Mouse (Mus musculus): Measurements from ENCODE around the gene Hist2h2be. TPM values are rescaled to one million over a fixed set of nuclear protein-coding genes. Genes with fewer than 3 reads are reported as not detected.

The Hist2h2be gene
- polyA plus RNA-seq, 1 experiment = 8.0 TPM

DNA sequence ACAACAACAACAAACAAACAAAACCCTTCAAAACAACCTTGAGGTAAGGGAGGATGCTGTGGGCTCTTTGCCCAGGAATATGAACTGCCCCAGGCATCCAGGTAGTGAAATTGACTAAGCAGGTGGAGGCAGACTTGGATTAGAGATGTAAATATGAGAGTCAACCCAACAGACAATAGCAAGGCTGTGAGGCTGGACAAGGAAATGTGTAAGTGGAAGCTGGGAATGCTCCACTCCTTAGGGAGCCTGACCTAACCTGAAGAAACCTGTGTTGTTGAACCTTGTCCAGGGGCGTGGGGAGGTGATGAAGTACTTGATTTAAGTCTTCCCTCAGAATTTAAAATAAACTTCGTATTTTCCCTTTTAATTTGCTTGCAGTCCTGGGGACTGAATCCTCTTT lies 42.0 kb upstream of the Hist2h2be start:
- Histone ChIP-seq H3K27me3 (ENCODE audit: control insufficient read depth, insufficient read depth, low read length) (no peaks in the 10 kb centered on the region), H3K4me3 (replicated peaks; ENCODE audit: insufficient read depth, low read depth, low read length) (no peak overlapping the region), H3K4me1 (ENCODE audit: control insufficient read depth, insufficient read depth, low read length) (peaks cover 19% of the 10 kb centered on the region), H3K27ac (ENCODE audit: insufficient read depth, low read length) (no peak overlapping the region)
- no peak for TF ChIP-seq POLR2A (IDR thresholded peaks at IDR 0.05; ENCODE audit: borderline replicate concordance, insufficient read depth, low read length)
- TF ChIP-seq CTCF (IDR thresholded peaks at IDR 0.05; ENCODE audit: borderline replicate concordance, insufficient read depth, low read depth, low read length) = no peak
- no peak for DNase-seq
- 78% methylated on average over 2 of the region's 2 CpGs for WGBS

DNA sequence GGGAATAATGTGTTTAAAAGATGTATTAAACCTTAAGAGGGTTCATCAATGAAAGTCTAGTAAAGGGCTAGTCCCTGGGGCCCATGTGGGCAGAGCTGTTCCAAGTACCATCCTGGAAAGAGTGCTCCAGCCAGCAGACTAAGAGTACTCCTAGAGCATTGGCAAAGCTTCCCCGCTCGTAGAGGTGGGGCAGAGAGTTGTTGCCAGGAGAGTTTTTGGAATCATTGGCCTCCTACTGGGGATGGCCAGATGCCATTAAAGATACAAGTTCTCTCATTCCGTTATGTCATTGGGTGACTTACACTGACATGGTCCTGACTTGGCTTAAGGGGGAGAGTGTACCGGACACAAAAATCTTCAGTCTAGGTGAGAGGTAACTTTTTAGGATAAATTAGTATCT lies 41.4 kb upstream of the Hist2h2be start:
- no peaks in the 10 kb centered on the region for H3K27me3 ChIP-seq (ENCODE audit: control insufficient read depth, insufficient read depth, low read length)
- peak; percentile 56 to 73 for DNase-seq
- H3K4me1 ChIP-seq (ENCODE audit: control insufficient read depth, insufficient read depth, low read length) = peaks cover 21% of the 10 kb centered on the region
- TF ChIP-seq POLR2A (IDR thresholded peaks at IDR 0.05; ENCODE audit: borderline replicate concordance, insufficient read depth, low read length) (no peak), CTCF (IDR thresholded peaks at IDR 0.05; ENCODE audit: borderline replicate concordance, insufficient read depth, low read depth, low read length) (no peak)
- H3K27ac ChIP-seq (ENCODE audit: insufficient read depth, low read length) = no peak overlapping the region
- H3K4me3 ChIP-seq (replicated peaks; ENCODE audit: insufficient read depth, low read depth, low read length) = no peak overlapping the region
- 14% methylated on average over 4 of the region's 4 CpGs for WGBS

DNA sequence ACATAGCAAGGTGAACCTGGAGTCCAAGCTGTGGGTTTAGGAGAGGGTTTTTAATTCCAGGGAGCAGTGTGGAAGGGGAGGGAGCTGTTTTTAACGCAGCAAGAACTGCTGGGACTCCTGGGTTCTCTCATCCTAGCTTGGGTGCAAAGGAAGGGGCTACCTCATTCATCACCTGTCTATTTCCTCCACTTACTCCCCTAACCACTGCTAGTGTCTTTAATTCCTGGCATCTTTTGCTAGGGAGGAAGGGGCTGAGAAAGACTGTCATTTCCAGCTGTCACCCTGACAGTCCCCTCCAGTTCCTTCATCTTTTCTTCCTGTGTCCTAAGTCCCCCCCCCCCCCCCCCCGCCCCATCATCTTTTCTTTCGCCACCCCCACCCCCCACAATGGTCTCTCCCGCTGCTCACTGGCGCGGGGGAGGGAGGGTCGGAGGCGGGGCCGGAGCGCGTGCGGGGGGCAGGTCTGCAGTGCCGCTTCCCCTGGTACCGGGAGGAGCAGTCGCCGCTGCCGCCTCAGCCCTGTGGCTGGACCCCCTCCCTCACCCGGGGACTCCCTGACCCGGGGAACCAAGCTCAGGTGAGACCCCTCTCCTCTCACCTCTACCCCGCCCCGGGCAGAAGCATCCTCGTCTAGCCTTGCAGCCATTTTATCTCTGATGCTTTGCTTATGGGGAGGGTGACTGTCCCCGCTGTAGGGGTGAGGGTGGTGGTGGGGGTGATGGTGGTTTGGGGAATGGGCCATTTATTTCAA lies 40.0 kb upstream of the Hist2h2be start, which contains the start of gene Sv2a:
Gene Sv2a, plus strand, starts transcription at position 425 of the 751 bp plus-strand sequence.
- DNase-seq = peak; percentile 85 to 87
- under 1% methylated on average over 19 of the region's 23 CpGs for WGBS
- no peak for TF ChIP-seq CTCF (IDR thresholded peaks at IDR 0.05; ENCODE audit: borderline replicate concordance, insufficient read depth, low read depth, low read length)
- TF ChIP-seq POLR2A (IDR thresholded peaks at IDR 0.05; ENCODE audit: borderline replicate concordance, insufficient read depth, low read length) = peak; percentile 80
- Histone ChIP-seq H3K27ac (ENCODE audit: insufficient read depth, low read length) (peak within 1 kb of the TSS; percentile 86), H3K27me3 (ENCODE audit: control insufficient read depth, insufficient read depth, low read length) (no peaks in the 10 kb centered on the region), H3K4me3 (replicated peaks; ENCODE audit: insufficient read depth, low read depth, low read length) (peak within 1 kb of the TSS; percentile 65), H3K4me1 (ENCODE audit: control insufficient read depth, insufficient read depth, low read length) (peaks cover 33% of the 10 kb centered on the region)

DNA sequence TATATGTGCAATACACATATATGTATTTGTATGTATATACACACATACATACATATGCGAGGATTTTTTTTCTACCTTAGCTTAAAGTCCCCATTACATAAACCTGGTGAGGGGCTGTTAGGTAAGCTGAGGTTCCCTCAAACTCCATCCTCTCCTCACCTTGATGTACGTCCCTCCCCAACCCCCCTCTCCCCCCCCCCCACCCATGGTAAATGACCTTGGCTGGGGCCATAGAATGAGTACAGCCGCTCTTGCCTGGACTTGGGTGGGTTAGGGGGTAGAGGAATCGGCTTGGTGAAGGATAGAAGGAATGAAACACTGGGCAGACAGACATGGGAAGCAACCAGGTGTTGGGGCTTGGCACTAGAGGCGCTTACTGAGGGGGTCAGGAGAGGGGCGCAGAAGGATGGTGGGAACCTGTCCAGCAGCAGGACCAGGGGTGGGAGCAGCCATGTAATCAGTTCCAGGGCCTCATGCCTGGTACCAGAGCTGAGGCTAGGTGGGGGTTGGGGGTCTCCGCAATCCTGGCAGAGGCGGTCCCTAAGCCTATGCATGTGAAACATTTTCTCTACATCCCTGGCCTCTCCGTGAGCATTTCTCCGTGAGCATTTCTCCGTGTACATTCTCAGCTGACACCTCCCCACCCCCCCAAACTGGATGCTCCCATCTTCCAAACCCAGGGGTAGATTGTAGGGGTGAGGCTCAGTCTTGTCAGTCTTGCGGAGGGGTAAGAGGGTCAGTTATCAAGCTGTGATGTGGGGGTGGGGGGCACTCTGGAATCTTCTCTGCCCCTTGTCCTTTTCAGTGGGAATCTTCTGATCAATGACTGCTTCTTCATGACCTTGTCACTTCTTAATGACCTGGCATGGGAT lies 39.2 kb upstream of the Hist2h2be start:
- WGBS = 7% methylated on average over 12 of the region's 12 CpGs

DNA sequence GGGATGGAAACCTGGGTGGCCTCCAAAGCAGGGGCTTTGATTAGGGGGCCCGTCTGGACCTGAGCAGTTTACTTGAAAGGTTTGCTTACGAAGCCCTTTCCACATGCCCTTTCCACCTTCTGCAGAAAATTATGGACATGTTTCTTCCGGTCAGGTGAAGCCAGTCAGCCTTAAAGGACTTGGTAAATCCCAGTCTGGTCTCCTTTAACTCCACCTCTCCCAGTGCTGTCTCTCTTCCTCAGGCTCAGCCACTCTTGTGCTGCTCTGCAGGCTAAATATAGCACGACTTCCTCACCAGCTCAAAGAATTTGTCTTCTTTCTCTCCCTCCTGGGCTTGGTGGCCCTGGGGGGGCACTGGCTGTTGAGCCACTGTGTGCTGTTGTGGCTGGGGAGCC lies 38.5 kb upstream of the Hist2h2be start:
- peak; percentile 55 to 58 for DNase-seq
- Histone ChIP-seq H3K27me3 (ENCODE audit: control insufficient read depth, insufficient read depth, low read length) (no peaks in the 10 kb centered on the region), H3K4me3 (replicated peaks; ENCODE audit: insufficient read depth, low read depth, low read length) (peak overlapping the region; percentile 65), H3K27ac (ENCODE audit: insufficient read depth, low read length) (peak overlapping the region; percentile 86), H3K4me1 (ENCODE audit: control insufficient read depth, insufficient read depth, low read length) (peaks cover 37% of the 10 kb centered on the region)
- TF ChIP-seq CTCF (IDR thresholded peaks at IDR 0.05; ENCODE audit: borderline replicate concordance, insufficient read depth, low read depth, low read length) = no peak
- TF ChIP-seq POLR2A (IDR thresholded peaks at IDR 0.05; ENCODE audit: borderline replicate concordance, insufficient read depth, low read length) = no peak
- 5% methylated on average over 4 of the region's 4 CpGs for WGBS

More for the DNA sequence above, 39.2 kb upstream of the Hist2h2be start:
- peak; percentile 60 to 63 for DNase-seq
- Histone ChIP-seq H3K27me3 (ENCODE audit: control insufficient read depth, insufficient read depth, low read length) (no peaks in the 10 kb centered on the region), H3K27ac (ENCODE audit: insufficient read depth, low read length) (peak overlapping the region; percentile 86), H3K4me1 (ENCODE audit: control insufficient read depth, insufficient read depth, low read length) (peaks cover 37% of the 10 kb centered on the region), H3K4me3 (replicated peaks; ENCODE audit: insufficient read depth, low read depth, low read length) (peak overlapping the region; percentile 65)
- TF ChIP-seq CTCF (IDR thresholded peaks at IDR 0.05; ENCODE audit: borderline replicate concordance, insufficient read depth, low read depth, low read length) (no peak), POLR2A (IDR thresholded peaks at IDR 0.05; ENCODE audit: borderline replicate concordance, insufficient read depth, low read length) (peak; percentile 17; the same call in 1 of the 2 replicates)

DNA sequence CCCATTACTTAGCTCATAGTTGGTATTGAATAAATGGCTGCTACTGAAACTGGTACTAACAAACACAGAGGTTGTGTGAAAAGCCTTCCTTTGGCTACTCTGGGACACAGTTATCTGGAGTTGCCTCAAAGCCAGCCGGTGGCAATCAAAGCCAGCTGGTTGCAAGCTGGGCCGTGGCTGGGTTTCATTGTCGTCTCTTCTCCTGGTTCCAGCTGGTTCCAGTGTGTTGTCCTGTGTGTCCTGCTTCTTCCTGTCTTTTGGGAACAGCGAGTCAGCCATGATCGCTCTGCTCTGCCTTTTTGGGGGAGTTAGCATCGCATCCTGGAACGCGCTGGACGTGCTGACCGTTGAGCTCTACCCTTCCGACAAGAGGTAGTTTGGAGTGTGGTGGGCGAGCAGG lies 27.9 kb upstream of the Hist2h2be start:
- Histone ChIP-seq H3K27ac (ENCODE audit: insufficient read depth, low read length) (no peak overlapping the region), H3K27me3 (ENCODE audit: control insufficient read depth, insufficient read depth, low read length) (no peaks in the 10 kb centered on the region), H3K4me3 (replicated peaks; ENCODE audit: insufficient read depth, low read depth, low read length) (no peak overlapping the region), H3K4me1 (ENCODE audit: control insufficient read depth, insufficient read depth, low read length) (no peaks in the 10 kb centered on the region; the same call in 1 of the 2 replicates)
- no peak for TF ChIP-seq CTCF (IDR thresholded peaks at IDR 0.05; ENCODE audit: borderline replicate concordance, insufficient read depth, low read depth, low read length)
- TF ChIP-seq POLR2A (IDR thresholded peaks at IDR 0.05; ENCODE audit: borderline replicate concordance, insufficient read depth, low read length) = no peak
- DNase-seq = no peak
- 56% methylated on average over 12 of the region's 12 CpGs for WGBS

DNA sequence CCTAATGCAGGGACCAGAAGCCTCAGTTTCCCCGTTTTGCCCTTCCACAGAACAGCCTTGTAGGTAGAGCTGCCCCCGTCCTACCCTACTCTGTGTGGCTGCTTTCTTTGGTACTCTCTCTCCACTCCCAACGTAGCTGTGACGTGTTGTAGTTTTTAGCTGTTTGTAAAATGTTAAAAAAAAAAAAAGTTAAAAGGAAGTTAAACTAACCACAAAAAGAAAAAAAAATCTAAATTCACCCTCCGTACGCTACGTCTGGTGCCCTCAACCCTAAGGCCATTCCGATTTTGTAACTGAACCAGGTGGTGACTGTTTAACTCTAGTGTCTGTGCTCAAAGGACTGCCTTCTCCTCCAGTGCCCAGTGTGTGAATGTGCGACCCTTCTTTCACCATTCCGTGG lies 26.0 kb upstream of the Hist2h2be start:
- no peaks in the 10 kb centered on the region; the same call in 1 of the 2 replicates for H3K4me1 ChIP-seq (ENCODE audit: control insufficient read depth, insufficient read depth, low read length)
- 86% methylated on average over 10 of the region's 10 CpGs for WGBS
- DNase-seq = no peak
- H3K4me3 ChIP-seq (replicated peaks; ENCODE audit: insufficient read depth, low read depth, low read length) = no peak overlapping the region
- TF ChIP-seq CTCF (IDR thresholded peaks at IDR 0.05; ENCODE audit: borderline replicate concordance, insufficient read depth, low read depth, low read length) (no peak), POLR2A (IDR thresholded peaks at IDR 0.05; ENCODE audit: borderline replicate concordance, insufficient read depth, low read length) (no peak)
- no peak overlapping the region for H3K27ac ChIP-seq (ENCODE audit: insufficient read depth, low read length)
- no peaks in the 10 kb centered on the region for H3K27me3 ChIP-seq (ENCODE audit: control insufficient read depth, insufficient read depth, low read length)
